Mouse (Mus musculus) telencephalon, adult 2 months (tissue): Measurements from ENCODE around the gene Mfap2.

ENCODE experiments used
- DNase-seq: peaks from one replicate; pipeline ENCODE4 v3.0.0-alpha.2; 2011; ENCODE audit warnings: low read depth, low spot score

Gene Mfap2

GRCm38 (mm10) chr4:140987476-140987875 lies 22.7 kb upstream of the Mfap2 start:
- DNase-seq: no peak

DNA sequence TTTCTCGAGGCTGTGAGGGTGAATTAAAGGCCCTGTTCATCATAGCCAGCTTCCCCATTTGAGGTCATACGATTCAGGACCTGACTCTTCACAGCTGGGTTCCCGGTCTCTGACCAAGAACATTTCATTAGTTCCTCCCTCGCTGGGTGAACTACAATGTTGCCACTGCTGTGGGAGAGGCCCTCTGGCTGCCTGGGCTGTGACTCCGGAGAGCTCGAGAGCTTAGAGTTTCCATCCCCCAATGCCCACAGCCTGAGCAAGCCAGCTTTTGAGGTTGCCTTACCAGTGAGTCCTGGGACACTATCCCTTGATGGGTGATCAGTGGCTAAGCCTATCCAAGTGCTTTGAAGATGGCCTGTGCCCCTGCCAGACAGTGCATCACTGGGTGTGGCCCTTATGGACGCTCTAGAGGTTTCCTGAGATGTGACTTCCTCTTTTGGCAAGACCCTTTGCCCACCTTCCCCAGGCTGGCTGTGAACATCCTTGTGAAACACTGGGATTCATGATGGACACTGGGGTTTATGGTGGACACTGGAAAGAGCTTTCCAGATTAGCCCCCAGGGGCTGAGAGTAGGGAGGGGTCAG lies 21.4 kb upstream of the Mfap2 start:
- no peak for DNase-seq

GRCm38 (mm10) chr4:140989447-140989846 lies 20.8 kb upstream of the Mfap2 start:
- DNase-seq: no peak

GRCm38 (mm10) chr4:140992215-140992614 lies 18.0 kb upstream of the Mfap2 start:
- DNase-seq: no peak

GRCm38 (mm10) chr4:140993846-140994245 lies 16.4 kb upstream of the Mfap2 start:
- no peak for DNase-seq

GRCm38 (mm10) chr4:140995811-140996210 lies 14.4 kb upstream of the Mfap2 start:
- DNase-seq: no peak

GRCm38 (mm10) chr4:140996812-140997211 lies 13.4 kb upstream of the Mfap2 start:
- no peak for DNase-seq

DNA sequence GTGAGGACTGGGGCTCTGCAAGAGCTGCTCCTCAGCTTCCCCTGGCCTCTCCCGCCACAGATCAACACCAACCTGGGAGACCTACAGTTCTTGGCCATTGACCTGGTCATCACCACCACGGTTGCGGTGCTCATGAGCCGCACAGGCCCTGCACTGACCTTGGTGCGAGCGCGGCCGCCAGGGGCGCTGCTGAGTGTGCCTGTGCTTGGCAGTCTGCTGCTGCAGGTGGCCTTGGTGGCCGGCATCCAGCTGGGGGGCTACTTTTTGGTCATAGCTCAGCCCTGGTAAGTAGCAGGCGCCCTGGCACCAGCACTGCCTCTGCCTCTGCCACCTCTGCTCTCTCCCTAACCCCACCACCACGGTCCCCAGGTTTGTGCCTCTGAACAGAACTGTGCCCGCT lies 4.2 kb upstream of the Mfap2 start:
- DNase-seq: no peak

DNA sequence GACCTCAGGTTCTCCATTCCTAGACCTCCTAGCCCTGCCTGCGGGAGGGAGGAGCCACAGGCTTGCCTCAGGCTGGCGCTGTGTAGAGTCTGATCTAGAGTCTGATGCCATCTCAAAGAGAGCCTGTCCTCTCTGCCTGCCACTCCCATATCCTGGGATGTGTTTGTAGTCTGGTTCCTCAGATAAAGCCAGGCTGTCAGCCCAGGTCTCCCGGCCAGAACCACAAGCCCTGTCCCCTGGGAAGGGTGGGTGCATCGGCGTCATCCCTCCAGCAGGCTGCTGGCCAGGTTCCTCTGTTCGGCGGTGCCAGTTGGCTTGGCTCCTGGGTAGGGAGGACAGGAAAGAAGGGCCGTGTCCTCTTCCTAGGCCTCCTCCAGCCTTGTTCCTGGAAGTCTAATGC lies 2.2 kb upstream of the Mfap2 start:
- DNase-seq: no peak

- no peak for DNase-seq
Measured at GRCm38 (mm10) chr4:141010526-141010925, 308 bp downstream of the Mfap2 start.

- no peak for DNase-seq
Measured at GRCm38 (mm10) chr4:141010941-141011429, 767 bp downstream of the Mfap2 start.

- no peak for DNase-seq
Measured at GRCm38 (mm10) chr4:141011556-141012328, 1.5 kb downstream of the Mfap2 start.

DNA sequence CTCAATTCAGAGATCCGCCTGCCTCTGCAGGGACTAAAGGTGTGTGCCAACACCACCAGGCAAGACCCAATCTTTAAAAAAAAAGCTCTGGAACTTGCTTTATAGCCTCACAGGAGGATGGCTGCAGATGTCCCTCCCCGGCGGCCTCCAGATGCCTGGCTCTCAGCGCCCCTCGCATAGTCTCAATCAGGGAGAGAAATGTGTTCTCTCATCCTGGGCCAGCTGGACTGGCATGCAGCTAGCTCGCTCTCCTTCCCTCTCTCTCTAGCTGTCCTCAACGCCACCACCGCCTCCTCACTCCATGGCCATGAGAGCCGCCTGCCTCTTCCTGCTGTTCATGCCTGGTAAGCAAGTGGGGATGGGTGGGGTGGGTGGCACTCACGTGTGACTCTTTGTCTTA lies 2.3 kb downstream of the Mfap2 start:
- DNase-seq: peak; percentile 31

- no peak for DNase-seq
Measured at GRCm38 (mm10) chr4:141014114-141014513, 3.9 kb downstream of the Mfap2 start.

DNA sequence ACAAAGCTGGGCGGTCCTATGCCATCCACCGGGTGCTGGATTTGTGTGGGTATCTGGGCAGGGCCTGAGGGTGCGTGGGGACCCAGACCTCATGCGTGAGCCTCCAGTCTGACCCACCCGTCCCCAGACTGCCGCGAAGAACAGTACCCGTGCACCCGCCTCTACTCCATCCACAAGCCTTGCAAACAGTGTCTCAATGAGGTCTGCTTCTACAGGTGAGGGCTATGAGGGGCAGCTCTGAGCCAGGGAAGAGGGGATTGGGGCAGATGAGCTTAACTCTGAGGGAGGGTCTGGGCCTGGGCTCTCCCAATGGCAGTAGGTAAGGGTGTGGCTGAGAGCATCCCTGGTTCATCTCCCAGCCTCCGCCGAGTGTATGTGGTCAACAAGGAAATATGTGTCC lies 4.6 kb downstream of the Mfap2 start:
- DNase-seq: no peak

DNA sequence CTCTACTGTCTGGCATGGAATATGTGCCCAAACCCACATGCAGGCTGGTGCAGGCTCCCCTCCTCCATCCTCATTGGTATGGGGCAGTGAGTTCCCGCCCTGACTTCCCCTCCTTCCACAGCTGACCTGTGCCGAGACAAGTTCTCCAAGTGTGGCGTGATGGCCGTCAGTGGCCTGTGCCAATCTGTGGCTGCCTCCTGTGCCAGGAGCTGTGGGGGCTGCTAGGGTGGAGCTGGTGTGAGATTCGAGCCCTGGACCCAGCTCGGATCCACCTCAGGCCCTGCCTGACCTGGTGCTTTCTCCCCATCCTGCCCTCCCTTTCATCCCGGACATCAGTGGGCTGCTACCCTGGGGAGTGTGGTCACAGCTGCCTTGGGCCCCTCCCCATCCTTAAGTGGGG lies 5.1 kb downstream of the Mfap2 start:
- DNase-seq: no peak

DNA sequence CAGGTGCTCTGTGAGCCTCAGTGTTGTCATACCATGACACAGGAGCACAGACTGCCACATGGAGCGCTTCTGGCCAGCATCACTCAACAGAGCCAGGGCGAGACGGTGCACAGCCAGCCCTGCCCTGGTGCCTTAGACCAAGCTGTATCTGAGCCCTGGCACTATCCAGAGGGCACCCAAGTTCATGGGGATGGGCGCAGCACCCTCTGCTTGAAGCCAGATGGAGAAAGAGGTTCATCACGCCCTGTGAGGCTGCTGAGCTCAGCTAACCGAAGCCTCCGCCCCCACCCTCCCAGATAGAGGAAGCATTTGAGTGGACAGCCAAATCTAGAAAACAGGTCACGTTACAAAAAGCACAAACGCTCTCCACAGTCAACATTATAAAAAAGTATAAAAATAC lies 6.1 kb downstream of the Mfap2 start:
- peak; percentile 48 for DNase-seq

DNA sequence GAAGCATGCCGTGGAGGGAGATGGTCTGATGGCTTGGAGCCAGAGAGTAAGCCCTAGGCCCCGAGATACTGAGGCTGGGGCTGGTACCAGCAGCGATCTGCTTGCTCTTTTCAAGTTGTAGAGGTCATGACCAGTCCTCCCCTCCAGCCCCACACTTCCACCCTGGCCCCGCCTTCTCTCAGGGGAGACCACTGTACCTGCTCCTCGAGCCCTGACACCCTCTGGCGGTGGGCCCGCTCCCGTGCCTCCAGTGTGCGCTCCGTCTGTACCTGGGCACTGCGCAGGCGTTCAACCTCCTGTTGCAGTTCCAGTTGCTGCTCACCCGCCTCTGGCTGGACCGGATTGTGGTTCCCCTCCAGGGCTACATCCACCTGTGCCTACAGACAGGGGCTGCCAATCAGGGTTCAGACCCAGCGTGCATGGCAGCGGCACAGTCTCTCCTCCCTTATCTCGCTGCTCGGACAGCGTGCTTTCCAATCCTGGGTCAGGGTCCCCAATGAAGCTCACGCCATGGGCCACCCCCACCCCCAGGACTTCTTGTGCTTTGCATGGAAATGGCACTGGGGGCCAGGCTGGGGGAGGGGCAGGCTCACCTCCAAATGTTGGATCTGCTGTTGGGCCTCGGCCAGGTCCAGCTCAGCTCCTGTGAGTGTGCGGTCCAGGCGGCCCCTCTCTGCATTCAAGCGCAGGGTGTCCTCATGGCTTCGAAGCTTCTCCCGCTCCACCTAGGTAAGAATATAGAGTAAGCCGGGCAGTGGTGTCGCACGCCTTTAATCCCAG lies 7.6 kb downstream of the Mfap2 start:
- DNase-seq: no peak

DNA sequence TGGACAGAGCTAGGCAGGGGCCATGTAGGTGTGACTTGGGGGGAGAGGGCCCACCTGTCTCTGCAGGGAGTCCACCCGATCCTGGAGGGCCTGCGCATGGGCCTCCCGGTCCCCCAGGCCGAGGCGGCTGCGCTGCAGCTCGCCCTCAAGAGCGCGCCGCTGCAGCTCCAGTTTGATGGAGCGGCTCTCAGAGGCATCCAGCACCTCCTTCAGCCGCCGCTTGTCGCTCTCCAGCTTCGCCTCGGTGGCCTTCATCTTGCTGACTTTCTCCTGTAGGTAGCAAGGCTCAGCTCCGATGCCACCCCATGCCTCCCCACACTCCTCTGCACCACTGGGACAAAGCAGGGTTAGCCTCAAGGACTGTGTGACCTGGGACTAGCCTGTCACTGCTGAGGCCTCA lies 10.0 kb downstream of the Mfap2 start:
- DNase-seq: no peak

DNA sequence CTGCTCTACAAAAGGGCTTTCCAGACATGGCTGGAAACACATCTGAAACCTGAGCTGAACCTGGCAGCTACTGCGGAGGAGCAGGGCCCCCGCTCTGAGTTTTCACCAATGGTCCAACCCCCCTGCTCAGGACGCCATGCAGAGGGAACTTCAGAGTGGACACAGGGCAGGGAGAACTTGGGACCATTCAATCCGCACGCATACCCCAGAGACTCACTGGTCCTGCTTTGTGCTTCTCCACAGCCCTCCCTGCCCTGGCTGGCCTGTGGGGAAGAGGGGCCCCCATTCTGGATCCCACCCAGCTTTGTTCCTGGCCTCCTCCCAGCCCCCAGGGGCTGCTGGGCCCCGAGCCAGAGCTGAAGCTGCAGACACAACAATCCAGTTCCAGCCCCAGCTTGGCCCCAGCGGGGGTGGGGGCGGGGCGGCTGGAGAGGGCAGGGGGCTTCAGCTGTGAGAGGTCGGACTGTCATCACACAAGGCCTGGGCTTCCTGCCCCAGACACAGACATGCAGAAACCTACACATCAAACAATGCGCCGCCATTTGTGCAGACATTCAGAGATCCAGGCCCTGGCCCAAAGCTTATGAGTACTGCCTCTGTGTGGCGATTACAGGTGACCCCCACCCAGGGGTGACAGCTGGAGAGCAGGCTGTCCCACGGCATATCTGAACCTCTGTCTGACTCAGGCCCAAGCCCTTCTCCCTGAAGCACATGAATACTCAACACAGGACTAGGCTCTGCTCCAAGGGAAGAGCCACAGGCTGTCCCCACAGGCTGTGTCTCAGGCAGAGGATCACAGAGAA lies 10.8 kb downstream of the Mfap2 start:
- no peak for DNase-seq

DNA sequence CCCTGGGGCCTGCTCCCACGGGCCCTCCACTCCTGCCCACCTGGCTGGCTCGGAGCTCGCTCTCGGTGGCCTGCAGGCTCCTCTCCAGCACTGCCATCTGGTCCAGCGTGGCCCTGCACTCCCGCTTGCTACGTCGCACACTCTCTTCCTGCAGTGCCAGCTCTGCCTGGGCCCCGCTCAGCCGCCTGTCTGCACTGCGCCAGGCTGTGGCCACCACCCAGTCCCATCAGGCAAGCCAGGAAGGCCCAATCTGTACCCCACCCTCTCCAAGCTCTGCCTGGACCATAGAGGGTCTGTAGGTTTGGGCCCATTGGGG lies 11.4 kb downstream of the Mfap2 start:
- DNase-seq: no peak

DNA sequence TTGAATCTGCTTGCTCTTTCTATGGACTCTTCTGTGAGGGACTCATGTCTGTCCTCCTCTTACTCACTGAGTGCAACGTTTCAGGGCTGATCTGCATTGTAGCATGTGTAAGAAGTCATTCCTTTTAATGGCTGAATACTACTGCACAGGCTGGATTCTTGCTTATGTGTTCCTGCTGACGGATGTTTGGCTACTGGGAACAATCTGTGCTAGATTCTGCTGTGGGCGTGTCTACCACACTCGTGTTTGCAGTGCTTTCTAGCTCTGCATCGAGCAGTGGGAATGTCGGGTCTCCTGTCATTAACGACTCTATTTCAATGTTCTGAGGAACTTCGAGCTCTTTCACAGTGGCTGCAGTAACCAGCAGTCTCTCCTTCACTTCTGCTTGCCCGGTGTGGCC lies 13.8 kb downstream of the Mfap2 start:
- peak; percentile 58 for DNase-seq
